Comparison of ENCODE assay signal across 9 mouse cellular contexts in genomic region chr15:83118360-83118759, GRCm38 (mm10). TPM values are rescaled to one million over a fixed set of nuclear protein-coding genes. Genes with fewer than 3 reads are reported as not detected.
DNase-seq lines count a peak whose midpoint lies in the region; ATAC-seq and TF ChIP-seq lines count a peak whose summit lies in the region.
"Had no signal": no experiment of that assay in that cellular context is flagged by ENCODE, and none has a peak within 500 bp of the region (broad histone marks: within the 10 kb centered on the region; RNA-seq: fewer than 3 reads in every experiment).

No protein-coding gene starts in this region.

- H3K36me3 ChIP-seq in heart, embryonic 12.5 days, result peaks cover 57% of the 10 kb centered on the region
- H3K36me3 ChIP-seq in testis, adult 2 months (ENCODE audit: control insufficient read depth, insufficient read depth, low read length), result no peaks in the 10 kb centered on the region
- peaks cover 27% of the 10 kb centered on the region for H3K36me3 ChIP-seq in myocyte (ENCODE audit: control insufficient read depth, insufficient read depth)

- ATAC-seq in heart, embryonic 12.5 days (ENCODE audit: insufficient number of reproducible peaks, low FRiP score), result no peak

- no peak overlapping the region for H3K9ac ChIP-seq in heart, embryonic 12.5 days
- H3K9ac ChIP-seq: liver, embryonic 14.5 days had no signal

- no peaks in the 10 kb centered on the region for H3K27me3 ChIP-seq in heart, embryonic 12.5 days (replicated peaks)
- H3K27me3 ChIP-seq in testis, adult 2 months (ENCODE audit: control insufficient read depth, insufficient read depth, low read length), result no peaks in the 10 kb centered on the region
- no peaks in the 10 kb centered on the region for H3K27me3 ChIP-seq in myocyte (ENCODE audit: control insufficient read depth, insufficient read depth, insufficient read length)

- no peak overlapping the region for H3K4me3 ChIP-seq in heart, embryonic 12.5 days
- H3K4me3 ChIP-seq in testis, adult 2 months (ENCODE audit: control insufficient read depth, low read depth, low read length), result no peak overlapping the region
- H3K4me3 ChIP-seq in myocyte, result no peak overlapping the region

- no peak overlapping the region for H3K4me2 ChIP-seq in heart, embryonic 12.5 days
- no peak overlapping the region for H3K4me2 ChIP-seq in myocyte (ENCODE audit: low read depth)

- no peak overlapping the region for H3K27ac ChIP-seq in heart, embryonic 12.5 days (ENCODE audit: poor library complexity, severe bottlenecking)
- H3K27ac ChIP-seq in testis, adult 2 months (ENCODE audit: control insufficient read depth, insufficient read depth, low read depth, low read length), result no peak overlapping the region
- H3K27ac ChIP-seq: liver, embryonic 14.5 days had no signal

- no peak overlapping the region for H3ac ChIP-seq in myocyte (ENCODE audit: control insufficient read depth, insufficient read length)

- no peaks in the 10 kb centered on the region for H3K9me3 ChIP-seq in heart, embryonic 12.5 days (replicated peaks)

- TF ChIP-seq CTCF in testis, adult 2 months (IDR thresholded peaks at IDR 0.05; ENCODE audit: control insufficient read depth, insufficient read depth, insufficient replicate concordance, low read depth, low read length), result peak; percentile 11; the same call in 1 of the 2 replicates

- DNase-seq in heart, adult 11 months, result peak; percentile 93
- no peak for DNase-seq in testis, postnatal 14 days (ENCODE audit: low spot score)
- DNase-seq in kidney, adult 9 months, result peak; percentile 71
- no peak for DNase-seq in neural tube, embryonic 10.5 days (ENCODE audit: extremely low spot score, low spot score)
- no peak for DNase-seq in yolk sac, embryonic 10.5 days (ENCODE audit: low spot score)

- H3K4me1 ChIP-seq in heart, embryonic 12.5 days (replicated peaks), result peaks cover 18% of the 10 kb centered on the region
- H3K4me1 ChIP-seq in testis, adult 2 months (ENCODE audit: control insufficient read depth, insufficient read depth, low read length), result peaks cover 2% of the 10 kb centered on the region; the same call in 1 of the 2 replicates

- 45% methylated on average over 7 of the region's 7 CpGs for WGBS in heart, embryonic 12.5 days

- TF ChIP-seq POLR2A in testis, adult 2 months (IDR thresholded peaks at IDR 0.05; ENCODE audit: control insufficient read depth, low read depth, low read length), result no peak
- TF ChIP-seq POLR2A in myocyte (IDR thresholded peaks at IDR 0.05; ENCODE audit: insufficient read length, low read depth), result no peak

- H3K79me2 ChIP-seq in myocyte (ENCODE audit: control insufficient read depth, insufficient read depth), result peaks cover 25% of the 10 kb centered on the region

TF ChIP-seq in myocyte, 11 proteins besides CTCF, POLR2A, EP300 and RAD21:
- TF ChIP-seq USF1 (IDR thresholded peaks at IDR 0.05; ENCODE audit: low read depth) (no peak), TCF12 (IDR thresholded peaks at IDR 0.05; ENCODE audit: insufficient read depth, poor library complexity, severe bottlenecking) (no peak), POLR2AphosphoS2 (IDR thresholded peaks at IDR 0.05; ENCODE audit: insufficient read length, low read depth) (peak; percentile 34), MYOG (IDR thresholded peaks at IDR 0.05; ENCODE audit: control insufficient read depth in 1 of 3, insufficient read depth in 1 of 3, insufficient read length in 2 of 3, low read depth in 2 of 3) (no peak)

RNA-seq across cellular contexts. Expression of gene Rrp7a, which starts 4.2 kb away (rescaled TPM):
- polyA plus RNA-seq in heart, embryonic 12.5 days (2016; fragmentation: Nextera tagmentation; extraction: Ambion mirVana), result 39.3 and 44.8 TPM in 2 replicates
- polyA plus RNA-seq in testis, adult 2 months (2012; rRNA removed), result 109 and 137 TPM in 2 replicates
- polyA plus RNA-seq in myocyte (2012; fragmentation: generic; extraction: Trizol), result 172 TPM

RNA-seq across cellular contexts. Expression of gene Serhl, which starts 29.1 kb away (rescaled TPM):
- 58.9 and 68.8 TPM in 2 replicates for polyA plus RNA-seq in heart, embryonic 12.5 days (2016; fragmentation: Nextera tagmentation; extraction: Ambion mirVana)
- 34.3 and 37.5 TPM in 2 replicates for polyA plus RNA-seq in testis, adult 2 months (2012; rRNA removed)
- polyA plus RNA-seq in myocyte (2012; fragmentation: generic; extraction: Trizol), result 33.7 TPM

RNA-seq across cellular contexts. Expression of gene Poldip3, which starts 30.8 kb away (rescaled TPM):
- 89.1 and 90.7 TPM in 2 replicates for polyA plus RNA-seq in heart, embryonic 12.5 days (2016; fragmentation: Nextera tagmentation; extraction: Ambion mirVana)
- polyA plus RNA-seq in testis, adult 2 months (2012; rRNA removed), result 45.2 TPM in 2 replicates
- polyA plus RNA-seq in myocyte (2012; fragmentation: generic; extraction: Trizol), result 85.9 TPM

RNA-seq across cellular contexts. Expression of gene Cyb5r3, which starts 54.0 kb away (rescaled TPM):
- polyA plus RNA-seq in heart, embryonic 12.5 days (2016; fragmentation: Nextera tagmentation; extraction: Ambion mirVana), result 132 and 136 TPM in 2 replicates
- polyA plus RNA-seq in testis, adult 2 months (2012; rRNA removed), result 53.1 and 64.0 TPM in 2 replicates
- polyA plus RNA-seq in myocyte (2012; fragmentation: generic; extraction: Trizol), result 707 TPM

Comparison
In these comparisons a context has a peak if more than half of its experiments do, and no peak if none do; other contexts are left out.
1. DNase-seq: peak in heart, adult 11 months (single experiment) and kidney, adult 9 months (single experiment); none in testis, postnatal 14 days (single experiment), neural tube, embryonic 10.5 days (single experiment) and yolk sac, embryonic 10.5 days (single experiment).